Mouse (Mus musculus): Measurements from ENCODE around the gene Usp10.

Usp10 gene

GRCm38 (mm10) chr8:119915298-119915697 is 5.1 kb downstream of the Usp10 start:
- DNase-seq (ENCODE audit: low read depth, low spot score) = no peak

- DNase-seq (ENCODE audit: low read depth, low spot score) = no peak
These were observed 6.2 kb downstream of the Usp10 start for GRCm38 (mm10) chr8:119916237-119916892.

GRCm38 (mm10) chr8:119917415-119917814 is 7.3 kb downstream of the Usp10 start:
- no peak for DNase-seq (ENCODE audit: low read depth, low spot score)

DNA sequence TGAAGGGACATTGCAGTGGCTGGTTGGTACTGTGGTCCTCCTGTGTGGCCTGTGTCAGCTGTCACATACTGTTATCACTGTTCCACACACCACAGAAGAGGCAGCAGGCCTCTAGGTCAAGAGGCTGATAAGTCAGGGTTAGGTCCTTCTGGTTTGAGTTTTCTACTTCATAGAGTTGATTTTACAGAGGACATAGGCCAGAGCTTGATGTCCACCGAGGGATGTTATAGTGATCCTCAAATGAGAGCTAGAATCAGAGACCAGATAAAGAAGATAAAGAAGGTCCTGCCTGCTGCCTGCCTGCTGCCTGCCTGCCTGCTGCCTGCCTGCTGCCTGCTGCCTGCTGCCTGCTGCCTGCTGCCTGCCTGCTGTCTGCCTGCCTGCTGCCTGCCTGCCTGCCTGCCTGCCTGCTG is 8.0 kb downstream of the Usp10 start:
- DNase-seq (ENCODE audit: low read depth, low spot score) = no peak

- DNase-seq (ENCODE audit: low read depth, low spot score) = no peak
These were observed 13.1 kb downstream of the Usp10 start for GRCm38 (mm10) chr8:119923259-119923658.

DNA sequence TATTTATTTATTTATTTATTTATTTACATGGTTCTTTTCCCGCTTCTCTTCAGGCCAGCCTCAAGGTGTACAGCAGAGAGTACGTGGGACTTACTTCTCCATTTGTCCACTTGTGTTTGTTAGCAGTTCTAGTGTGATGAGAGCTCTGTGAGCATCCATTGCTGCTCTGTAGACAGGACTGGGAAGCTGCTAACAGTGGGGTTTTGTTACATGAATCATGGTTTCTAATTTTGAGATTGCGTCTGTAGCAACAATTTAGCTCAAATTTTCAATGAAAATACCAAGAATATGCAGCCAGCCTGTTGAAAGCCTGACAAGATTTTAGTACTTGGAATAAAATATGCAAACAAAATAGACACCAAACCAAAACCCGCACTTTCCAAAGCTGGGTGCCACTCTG is 15.3 kb downstream of the Usp10 start:
- no peak for DNase-seq (ENCODE audit: low read depth, low spot score)

DNA sequence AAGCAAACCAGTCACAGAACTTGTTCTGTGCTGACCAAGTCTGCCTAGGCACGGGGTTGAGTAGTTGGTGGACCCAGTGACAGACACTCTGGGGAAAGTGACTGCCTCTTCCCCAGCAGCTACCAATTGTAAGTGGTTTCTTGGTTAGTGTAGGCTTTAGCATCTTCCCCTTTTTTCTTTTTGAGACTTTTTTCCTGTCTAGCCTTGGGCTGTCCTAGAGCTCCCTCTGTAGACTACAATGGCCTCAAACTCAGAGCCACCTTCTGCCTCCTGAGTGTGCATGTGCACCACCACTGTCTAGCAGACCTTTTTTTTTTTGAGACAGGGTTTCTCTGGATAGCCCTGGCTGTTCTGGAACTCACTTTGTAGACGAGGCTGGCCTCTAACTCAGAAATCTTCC is 16.3 kb downstream of the Usp10 start:
- DNase-seq (ENCODE audit: low read depth, low spot score) = no peak

DNA sequence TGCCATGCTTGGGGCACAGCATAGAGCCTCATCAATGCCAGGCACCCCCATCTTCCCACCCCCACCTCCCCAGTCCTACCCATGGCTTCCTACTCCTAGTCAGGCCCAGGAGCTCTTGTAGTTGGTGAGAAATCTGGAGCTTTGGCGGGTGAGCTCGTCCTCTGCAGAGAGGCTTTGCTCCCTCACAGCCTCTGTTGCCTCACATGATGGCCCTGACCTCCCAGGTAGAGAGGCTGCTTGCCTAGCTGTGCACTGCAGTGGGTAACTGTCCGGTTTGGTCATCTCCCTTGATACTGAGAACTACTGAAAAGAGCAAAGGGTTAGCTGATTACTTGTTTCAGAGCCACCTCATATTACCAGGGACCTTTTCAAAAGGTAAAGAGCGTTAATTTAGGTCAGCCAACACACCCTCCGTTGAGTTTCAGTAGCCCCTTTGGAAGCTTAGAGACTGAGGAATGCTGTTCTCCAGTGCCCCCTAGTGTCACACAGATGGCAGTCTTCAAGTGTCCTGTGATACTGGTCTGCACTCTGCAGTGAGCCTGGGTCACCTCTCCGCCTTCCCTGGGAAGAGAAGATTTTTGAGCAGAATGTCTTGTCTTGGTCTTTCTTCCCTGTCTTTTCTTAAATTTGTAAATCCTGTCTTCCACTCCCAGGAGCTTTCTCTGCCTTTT is 17.4 kb downstream of the Usp10 start:
- peak; percentile 57 for DNase-seq (ENCODE audit: low read depth, low spot score)

DNA sequence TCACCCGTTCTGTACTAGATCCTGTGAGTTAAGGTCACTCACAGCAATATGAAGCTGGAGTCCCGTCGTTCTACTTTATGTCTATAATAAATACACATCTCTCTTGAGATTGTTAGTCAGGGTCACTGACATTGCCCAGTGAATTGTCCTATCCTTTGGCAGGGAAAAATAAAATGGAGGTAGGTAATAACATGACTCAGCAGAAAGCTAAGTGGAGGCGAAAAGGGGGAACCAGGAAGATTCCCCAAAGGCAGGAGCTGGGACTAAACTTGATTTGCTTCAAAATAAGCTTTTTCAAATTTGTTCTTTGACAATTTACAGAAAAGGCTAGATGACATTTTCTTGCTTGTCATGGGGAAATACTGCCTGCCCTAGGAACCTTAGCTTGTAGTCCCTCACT is 21.2 kb downstream of the Usp10 start:
- no peak for DNase-seq (ENCODE audit: low read depth, low spot score)

GRCm38 (mm10) chr8:119933681-119934080 is 23.5 kb downstream of the Usp10 start:
- DNase-seq (ENCODE audit: low read depth, low spot score) = no peak

DNA sequence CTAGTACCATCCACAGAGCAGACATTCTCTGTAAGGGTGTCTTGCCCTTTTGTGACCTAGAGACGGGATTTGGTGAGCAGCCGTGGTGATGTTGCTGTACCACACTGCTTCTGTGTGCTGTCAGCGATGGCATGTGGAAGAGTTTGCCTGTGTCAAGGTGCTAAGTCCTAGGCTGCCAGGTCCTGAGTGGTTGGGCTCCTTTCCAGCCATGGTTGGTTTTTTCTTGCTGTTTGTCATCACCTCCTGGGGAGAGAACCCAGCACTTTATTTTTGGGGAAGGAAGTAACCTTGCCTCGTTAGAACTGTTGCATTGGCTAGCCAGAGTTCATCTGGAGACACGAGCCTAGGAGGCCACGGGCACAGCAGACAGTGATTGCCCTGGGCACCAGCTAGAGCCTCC is 25.4 kb downstream of the Usp10 start:
- no peak for DNase-seq (ENCODE audit: low read depth, low spot score)

DNA sequence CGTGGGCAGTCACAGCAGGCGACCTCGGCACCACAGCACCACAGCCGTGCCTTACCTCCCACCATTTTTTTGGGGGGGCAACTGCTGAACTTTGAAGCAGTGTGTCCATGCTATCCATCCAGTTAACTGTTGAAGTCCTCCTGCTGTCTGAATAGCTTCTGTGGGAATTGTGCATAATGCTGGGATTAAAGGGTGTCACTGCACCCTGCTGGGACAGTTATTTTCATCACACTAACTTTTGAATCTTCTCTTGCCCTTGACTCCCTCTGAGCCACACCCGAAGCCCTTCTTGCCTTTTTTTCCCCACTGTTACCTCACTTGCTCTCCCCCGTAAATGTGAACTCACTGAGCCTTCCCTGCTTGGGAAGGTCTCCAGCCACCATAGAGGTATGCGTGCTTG is 28.3 kb downstream of the Usp10 start:
- DNase-seq (ENCODE audit: low read depth, low spot score) = no peak

- no peak for DNase-seq (ENCODE audit: low read depth, low spot score)
These were observed 29.2 kb downstream of the Usp10 start for GRCm38 (mm10) chr8:119939336-119939735.

GRCm38 (mm10) chr8:119941471-119941870 is 31.3 kb downstream of the Usp10 start:
- DNase-seq (ENCODE audit: low read depth, low spot score) = no peak

GRCm38 (mm10) chr8:119943616-119944015 is 33.5 kb downstream of the Usp10 start:
- DNase-seq (ENCODE audit: low read depth, low spot score) = no peak

GRCm38 (mm10) chr8:119944096-119944811 is 34.1 kb downstream of the Usp10 start:
- DNase-seq (ENCODE audit: low read depth, low spot score) = peak; percentile 53

GRCm38 (mm10) chr8:119946326-119946865 is 36.2 kb downstream of the Usp10 start:
- no peak for DNase-seq (ENCODE audit: low read depth, low spot score)

DNA sequence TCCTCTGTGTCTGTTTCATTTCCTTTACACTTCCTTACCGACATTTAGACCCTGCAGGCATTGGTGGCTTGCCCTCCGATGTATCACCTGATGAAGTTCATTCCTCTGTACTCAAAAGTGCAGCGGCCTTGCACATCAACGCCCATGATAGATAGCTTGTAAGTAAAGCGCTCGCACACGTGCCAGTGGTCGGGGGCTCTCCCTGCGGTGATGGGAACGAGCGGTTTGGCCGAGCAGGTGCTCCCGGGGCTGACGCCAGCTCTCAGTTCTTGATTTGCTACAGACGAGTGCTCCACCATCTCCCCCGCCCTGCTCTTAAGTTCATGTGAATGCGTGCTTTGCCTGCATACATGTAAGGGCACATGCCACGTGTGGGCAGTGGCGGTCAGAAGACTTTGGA is 37.5 kb downstream of the Usp10 start:
- DNase-seq (ENCODE audit: low read depth, low spot score) = no peak

DNA sequence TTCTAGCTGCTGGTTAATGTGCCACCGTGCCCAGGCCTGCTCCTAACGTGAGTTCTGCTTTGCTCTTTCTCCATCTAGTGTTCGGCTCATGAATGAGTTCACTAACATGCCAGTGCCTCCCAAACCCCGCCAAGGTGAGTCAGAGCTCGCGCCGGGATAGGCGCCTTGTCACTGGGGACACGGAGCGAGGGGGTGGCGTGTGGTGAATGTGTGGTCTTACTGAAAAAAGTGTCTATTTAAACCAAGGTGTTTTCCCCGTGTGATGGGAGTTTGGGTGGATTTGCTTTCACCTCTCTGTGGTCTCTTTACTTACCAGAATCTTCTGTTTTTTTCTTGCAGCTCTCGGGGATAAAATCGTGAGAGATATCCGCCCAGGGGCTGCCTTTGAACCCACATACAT is 38.2 kb downstream of the Usp10 start:
- no peak for DNase-seq (ENCODE audit: low read depth, low spot score)

- DNase-seq (ENCODE audit: low read depth, low spot score) = no peak
These were observed 42.1 kb downstream of the Usp10 start for GRCm38 (mm10) chr8:119952282-119952681.

GRCm38 (mm10) chr8:119952747-119953146 is 42.6 kb downstream of the Usp10 start:
- no peak for DNase-seq (ENCODE audit: low read depth, low spot score)

DNA sequence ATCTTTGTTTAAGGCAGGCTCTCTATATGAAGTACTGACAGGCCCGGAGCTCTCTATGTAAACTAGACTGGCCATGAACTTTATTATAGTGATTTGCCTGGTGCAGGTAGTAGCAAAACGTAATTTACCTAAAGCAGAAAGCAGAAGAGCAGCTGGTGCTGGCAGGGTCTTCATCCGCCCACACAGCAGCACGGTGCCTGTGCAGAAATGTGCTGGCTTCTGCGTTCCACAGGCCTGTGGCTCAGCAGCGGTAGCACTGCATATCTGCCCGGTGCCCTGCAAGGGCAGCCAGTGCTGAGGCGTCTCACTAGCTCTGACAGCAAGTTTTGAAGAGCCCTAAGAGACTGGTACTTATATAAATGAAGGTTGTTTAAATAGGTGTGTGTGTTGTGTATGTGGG is 45.2 kb downstream of the Usp10 start:
- no peak for DNase-seq (ENCODE audit: low read depth, low spot score)

DNA sequence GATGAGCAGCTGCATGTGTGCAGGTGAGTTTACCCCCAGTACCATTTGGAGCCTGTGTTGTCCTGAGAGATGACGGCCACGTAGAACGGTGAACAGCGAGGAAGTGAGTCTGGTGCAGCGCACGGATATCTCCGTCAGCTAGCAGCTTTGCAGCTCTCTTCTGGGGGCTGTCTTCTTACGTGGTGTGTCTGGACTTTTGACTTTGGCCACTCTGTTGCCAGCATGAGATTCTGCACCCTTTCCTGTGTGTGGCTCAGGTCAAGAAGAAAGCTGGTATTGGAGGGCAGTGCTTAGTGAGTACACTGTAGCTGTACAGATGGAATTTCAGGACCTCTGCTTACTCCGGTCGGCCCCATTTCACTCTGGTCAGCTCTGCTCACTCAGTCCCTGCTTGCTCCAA is 47.9 kb downstream of the Usp10 start:
- DNase-seq (ENCODE audit: low read depth, low spot score) = no peak
